Mouse (Mus musculus) adrenal gland, postnatal 0 days (tissue): ENCODE measurements around the gene Nefh. TPM values are rescaled to one million over a fixed set of nuclear protein-coding genes. Genes with fewer than 3 reads are reported as not detected.

ENCODE experiments used
- microRNA-seq: library from miRNA; unstranded; fragments of <30 nt; microRNA quantifications from one replicate; pipeline ENCODE4, GENCODE M21; 2016; ENCODE audit warnings: borderline replicate concordance; ENCODE audit not compliant: insufficient number of aligned reads
- polyA plus RNA-seq: library from polyadenylated mRNA; unstranded; fragments of >200 nt; fragmentation: Nextera tagmentation; extraction: Ambion mirVana; gene quantifications from 2 replicates; pipeline ENCODE4 v1.2.1, GENCODE M21; 2015

The Nefh gene
- polyA plus RNA-seq = 1.9 and 3.8 TPM in 2 replicates

DNA sequence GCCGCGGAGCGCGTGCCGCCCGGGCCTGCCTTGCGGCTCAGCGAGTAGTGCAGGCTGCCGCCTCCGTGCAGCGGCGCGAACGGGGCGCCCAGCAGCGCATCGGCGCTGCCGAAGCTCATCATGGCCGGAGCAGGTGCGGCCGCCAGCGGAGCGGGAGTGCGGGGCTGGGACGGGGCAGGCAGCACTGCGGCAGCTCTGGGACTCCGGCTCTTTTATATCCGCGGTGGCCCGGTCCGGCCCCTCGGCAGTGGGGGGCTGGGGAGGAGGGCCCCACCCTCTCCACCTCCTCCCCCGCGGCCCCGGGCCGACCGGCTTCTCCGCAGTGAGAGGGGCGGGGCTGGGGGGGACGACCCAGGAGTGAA is at the start of gene Nefh:
Gene Nefh (minus strand): TSS at position 252 of the 362 bp plus-strand sequence.

DNA sequence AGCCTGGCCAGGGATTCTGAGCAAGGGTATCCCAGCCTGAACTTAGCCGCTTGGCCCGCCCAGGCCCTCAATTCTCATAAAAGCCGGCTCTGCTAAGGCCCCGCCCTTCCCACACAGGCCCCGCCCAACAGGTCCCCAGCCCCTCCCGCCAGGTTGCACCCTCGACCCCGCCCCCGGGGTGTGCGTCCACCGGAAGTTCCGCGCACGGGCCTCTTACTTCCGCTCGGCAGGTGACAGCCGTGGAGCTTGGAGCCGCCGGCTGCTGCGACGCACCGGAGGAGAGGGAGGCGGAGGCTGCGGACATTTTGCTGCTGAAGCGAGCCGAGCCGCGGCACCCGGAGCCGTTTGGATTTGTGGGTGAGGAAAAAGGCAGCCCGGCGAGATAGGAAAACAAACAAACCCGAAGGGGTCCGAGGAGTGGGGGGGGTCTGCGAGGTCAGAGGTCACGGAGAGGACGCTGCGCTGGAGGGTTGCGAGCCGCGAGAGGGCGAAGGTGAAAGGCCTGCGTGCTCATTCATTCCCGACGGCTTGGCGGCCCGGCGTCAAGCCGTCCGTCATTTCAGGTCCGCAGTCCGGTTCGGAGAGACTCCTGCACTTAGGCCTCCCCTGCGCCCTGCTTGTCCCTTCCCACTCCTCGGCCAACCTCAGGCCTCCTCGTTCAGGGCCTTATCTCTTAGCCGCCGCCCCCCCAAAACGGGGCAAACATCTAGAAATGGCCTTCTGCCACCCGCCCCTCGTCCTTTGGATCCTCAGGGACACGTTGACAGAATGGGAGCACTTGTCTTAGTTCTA is 39.0 kb upstream of the Nefh start, which contains the start of gene Ap1b1:
Gene Ap1b1 (plus strand): TSS at position 130 of the 792 bp plus-strand sequence.

DNA sequence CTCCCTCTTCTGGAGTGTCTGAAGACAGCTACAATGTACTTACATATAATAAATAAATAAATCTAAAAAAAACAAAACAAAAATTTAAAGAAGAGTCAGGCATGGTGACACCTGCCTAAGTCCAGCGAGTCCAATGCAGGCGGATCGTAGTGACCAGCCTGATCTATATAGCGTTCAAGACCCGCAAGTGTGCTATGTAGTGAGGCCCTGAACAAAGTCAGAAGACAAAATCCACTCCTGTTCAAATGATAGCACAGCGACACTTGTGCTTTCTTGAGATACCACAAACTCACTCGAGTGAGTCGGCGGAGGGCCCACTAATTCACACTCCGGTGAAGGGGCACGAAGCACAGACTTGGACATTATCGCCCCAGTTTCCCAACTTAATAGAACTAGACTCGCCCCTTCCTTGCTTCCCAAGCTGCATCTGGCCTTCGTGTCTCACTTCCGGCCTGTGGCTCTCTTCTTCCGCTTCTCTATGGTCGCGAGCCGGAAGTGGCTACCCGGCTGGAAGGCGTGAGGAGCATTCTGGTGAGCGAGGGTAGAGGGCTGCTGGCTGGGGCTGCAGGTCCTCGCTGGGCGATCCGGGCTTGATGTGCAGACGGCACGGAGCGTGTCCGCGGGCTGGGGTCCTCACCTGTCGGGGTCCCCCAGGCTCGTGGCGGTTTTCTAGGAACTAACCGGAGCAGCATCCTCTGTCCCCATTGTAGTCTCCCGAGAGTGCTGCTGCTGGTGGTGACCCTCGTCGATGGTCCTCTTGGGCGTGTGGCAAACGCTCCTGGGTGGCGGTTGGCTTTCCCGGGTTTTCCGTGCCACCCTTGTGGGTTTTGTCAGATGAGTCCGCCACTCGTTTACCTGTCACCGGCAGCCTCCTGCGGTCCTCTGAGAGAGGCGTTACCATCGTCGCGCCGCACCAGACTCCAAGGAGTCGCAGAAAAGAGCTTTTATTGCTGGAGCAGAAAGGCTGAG is 52.7 kb downstream of the Nefh start, which contains the start of gene Thoc5:
Gene Thoc5 (plus strand): TSS at position 473 of the 969 bp plus-strand sequence.

Small RNAs within 50 kb of the gene (microRNA-seq; reads per million reads assigned to microRNA genes)
- not detected for gene Mir6918

Other genes starting within 250 kb of the Nefh start
- 1,531 and 1,840 TPM in 2 replicates for gene Uqcr10, start 243.7 kb downstream of the Nefh start, polyA plus RNA-seq
- 85.8 and 89.4 TPM in 2 replicates for gene Zmat5, start 243.4 kb downstream of the Nefh start, polyA plus RNA-seq
- 0.24 and 0.32 TPM in 2 replicates for gene Cabp7, start 201.3 kb downstream of the Nefh start, polyA plus RNA-seq
- gene Nf2, start 98.5 kb downstream of the Nefh start, polyA plus RNA-seq = 25.1 and 28.5 TPM in 2 replicates
- 36.6 and 43.3 TPM in 2 replicates for gene Nipsnap1, start 74.1 kb downstream of the Nefh start, polyA plus RNA-seq
- gene Thoc5, start 52.7 kb downstream of the Nefh start, polyA plus RNA-seq = 15.3 and 19.4 TPM in 2 replicates
- gene Ap1b1, start 38.8 kb upstream of the Nefh start, polyA plus RNA-seq = 33.0 and 48.1 TPM in 2 replicates
- gene Rasl10a, start 110.1 kb upstream of the Nefh start, polyA plus RNA-seq = 2.9 TPM in 2 replicates
- gene Gas2l1, start 117.3 kb upstream of the Nefh start, polyA plus RNA-seq = 33.8 and 45.0 TPM in 2 replicates
- gene Rhbdd3, start 150.9 kb upstream of the Nefh start, polyA plus RNA-seq = 24.6 and 34.5 TPM in 2 replicates
- gene Ewsr1, start 151.2 kb upstream of the Nefh start, polyA plus RNA-seq = 196 and 312 TPM in 2 replicates
- 6.5 and 19.8 TPM in 2 replicates for gene Emid1, start 204.2 kb upstream of the Nefh start, polyA plus RNA-seq